Mouse (Mus musculus) G1E (cell line): ENCODE results near the gene Atad5.

Experiments
- CTCF ChIP-seq: IDR thresholded peaks from 2 replicates; pipeline ENCODE4 v1.5.1; 2012; ENCODE audit warnings: low read depth, low read length, inconsistent platforms, mixed read lengths
- GATA1 ChIP-seq: IDR thresholded peaks from 2 replicates; pipeline ENCODE4 v1.6.1; 2012; ENCODE audit warnings: borderline replicate concordance, low read length, inconsistent platforms, mixed read lengths

DNA sequence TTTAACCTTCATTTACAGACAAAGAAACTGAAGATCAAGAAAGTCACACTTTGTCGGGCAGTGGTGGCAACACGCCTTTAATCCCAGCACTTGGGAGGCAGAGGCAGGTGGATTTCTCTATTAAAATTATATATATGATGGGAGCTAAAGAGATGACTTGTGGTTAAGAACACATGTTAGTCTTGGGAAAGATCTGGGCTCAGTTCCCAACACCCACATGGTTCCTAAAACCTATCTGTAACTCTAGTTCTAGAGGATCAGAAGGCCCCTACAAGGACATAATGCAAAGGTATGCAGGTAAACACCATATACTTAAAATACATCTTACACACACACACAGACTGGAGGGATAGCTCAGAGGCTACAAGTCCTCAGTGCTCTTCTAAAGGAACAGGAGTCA lies 18.2 kb upstream of the Atad5 start:
- TF ChIP-seq CTCF (no peak), GATA1 (no peak)
